Mouse (Mus musculus) kidney, adult 18-20 months (tissue): ENCODE data around the gene Amt.
A peak's percentile ranks its signal among the peaks of the same experiment; 100 is the strongest.

ENCODE experiments used
- DNase-seq: peaks from one replicate; pipeline ENCODE4 v3.0.0; 2021

Amt gene

DNA sequence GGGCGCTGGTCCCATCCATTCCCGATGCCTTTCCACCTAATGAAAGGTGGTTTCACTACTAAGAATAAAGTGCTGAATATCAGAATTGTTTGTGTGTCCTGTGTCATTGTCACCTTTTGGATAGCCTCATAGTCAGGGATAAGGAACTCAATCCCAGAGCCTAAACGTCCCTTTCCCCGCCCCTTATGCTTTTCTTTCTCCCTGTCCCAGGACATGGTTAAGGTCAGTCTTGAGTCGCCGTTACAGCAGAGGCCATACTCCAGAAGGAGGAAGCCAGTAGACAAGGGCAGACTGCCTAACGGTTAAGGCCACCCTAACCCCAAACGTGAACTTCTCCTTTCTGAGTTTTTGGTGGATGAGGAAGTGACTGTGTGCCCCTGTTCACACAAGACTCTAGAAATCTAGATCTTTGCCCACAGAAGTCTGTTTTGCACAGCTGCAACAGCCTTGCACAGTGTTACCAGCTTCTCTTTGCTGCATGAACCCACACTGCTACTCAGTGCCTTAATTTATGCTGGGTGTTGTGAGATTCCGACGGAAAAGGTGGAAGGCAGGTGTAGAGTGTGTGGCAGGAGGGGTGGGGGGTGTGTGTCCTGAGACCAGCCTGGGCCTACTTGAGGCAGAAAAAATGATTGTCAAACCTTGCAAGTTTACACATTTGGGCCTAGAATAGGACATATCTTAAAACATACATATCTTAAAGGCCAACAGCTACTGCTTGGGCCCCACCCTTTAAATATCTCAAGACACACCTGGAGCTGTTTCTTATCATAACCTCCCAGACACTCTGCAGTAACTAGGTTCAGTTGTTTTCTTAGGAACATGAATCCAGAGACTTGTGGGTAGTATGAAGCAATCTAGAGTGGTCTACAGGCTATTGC, 43.8 kb downstream of the Amt start:
- DNase-seq, result peak; percentile 46

GRCm38 (mm10) chr9:108341139-108341475, 44.5 kb downstream of the Amt start:
- peak; percentile 25 for DNase-seq

DNA sequence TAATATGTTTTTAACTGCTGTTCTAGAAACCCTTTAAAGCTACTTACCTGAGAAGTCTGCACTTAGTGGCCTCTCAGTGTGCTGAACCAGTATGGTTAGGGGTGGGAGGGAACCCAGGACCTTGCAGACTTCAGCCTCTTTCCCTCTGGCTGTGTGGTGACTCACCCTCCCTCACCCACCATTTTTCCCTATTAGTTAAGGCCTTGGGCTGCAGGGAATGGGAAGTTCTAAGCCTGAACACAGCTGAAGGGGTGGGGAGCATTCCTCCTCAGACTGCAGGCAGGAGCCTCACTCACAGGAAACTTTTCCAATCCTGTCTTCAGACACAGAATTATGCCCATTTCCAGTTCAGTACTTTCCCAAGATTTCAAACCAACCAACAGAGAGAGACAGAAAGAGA, 45.1 kb downstream of the Amt start:
- peak; percentile 28 for DNase-seq

DNA sequence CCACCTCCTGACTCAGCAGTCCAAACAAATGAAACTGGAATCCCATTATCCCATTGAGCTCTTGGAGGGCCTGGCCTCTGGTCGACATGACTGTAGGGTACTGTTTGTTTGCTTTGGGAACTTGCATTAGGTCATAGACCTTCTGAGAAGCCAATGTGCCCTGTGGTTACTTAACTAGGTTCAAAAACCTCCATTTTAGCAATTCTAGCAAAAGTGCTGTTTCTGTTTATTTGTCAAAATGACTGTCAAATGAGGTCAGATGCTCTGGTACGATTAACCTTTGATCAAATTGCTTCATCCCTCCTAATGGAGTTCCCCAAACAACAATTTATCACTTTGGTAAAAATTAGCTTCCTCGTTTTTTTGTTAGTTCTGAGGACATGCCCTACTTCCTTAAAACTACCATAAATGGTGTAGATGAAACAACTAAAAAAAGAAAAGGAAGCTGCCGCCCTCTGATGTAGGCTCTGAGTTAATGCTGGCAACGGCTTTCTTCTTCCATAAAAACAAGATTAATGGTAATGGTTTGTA, 45.7 kb downstream of the Amt start:
- peak; percentile 50 for DNase-seq

DNA sequence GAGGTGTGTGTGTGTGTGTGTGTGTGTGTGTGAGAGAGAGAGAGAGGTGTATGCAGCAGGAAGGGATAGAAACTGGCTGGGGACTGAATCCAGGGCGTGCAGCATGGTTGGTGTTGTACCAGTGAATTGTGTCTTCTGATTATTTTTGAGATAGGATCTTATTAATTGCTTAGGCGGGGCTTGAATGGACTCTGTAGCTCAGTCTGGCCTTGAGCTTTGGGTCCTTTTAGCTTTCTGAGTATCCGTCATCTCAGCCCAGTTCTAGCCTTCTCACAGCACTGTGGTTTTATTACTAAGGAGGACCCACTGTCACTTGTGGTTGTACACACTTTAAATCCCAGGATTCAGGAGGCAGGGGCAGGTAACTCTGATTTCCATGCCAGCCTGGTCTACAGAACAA, 46.7 kb downstream of the Amt start:
- DNase-seq, result no peak

DNA sequence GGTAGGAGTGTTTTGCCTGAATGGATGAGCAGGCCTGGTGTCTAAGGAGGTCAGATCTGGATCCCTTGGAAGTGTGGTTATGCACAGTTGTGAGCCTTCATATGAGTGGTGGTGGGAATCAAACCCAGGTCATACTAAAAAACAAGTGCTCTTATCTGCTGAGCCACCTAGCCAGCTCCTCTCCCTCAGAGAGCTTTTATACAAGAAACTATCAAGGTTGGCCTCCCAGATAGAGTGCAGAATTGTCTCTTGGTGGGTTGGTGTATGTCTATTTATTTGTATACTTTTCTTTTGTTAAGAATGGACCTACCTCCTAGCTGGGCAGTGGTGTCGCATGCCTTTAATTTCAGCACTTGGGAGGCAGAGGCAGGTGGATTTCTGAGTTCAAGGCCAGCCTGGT, 47.2 kb downstream of the Amt start:
- no peak for DNase-seq

GRCm38 (mm10) chr9:108344471-108344870, 47.8 kb downstream of the Amt start:
- DNase-seq, result no peak

- peak; percentile 16 for DNase-seq
These were observed 50.4 kb downstream of the Amt start for GRCm38 (mm10) chr9:108347024-108347423.

DNA sequence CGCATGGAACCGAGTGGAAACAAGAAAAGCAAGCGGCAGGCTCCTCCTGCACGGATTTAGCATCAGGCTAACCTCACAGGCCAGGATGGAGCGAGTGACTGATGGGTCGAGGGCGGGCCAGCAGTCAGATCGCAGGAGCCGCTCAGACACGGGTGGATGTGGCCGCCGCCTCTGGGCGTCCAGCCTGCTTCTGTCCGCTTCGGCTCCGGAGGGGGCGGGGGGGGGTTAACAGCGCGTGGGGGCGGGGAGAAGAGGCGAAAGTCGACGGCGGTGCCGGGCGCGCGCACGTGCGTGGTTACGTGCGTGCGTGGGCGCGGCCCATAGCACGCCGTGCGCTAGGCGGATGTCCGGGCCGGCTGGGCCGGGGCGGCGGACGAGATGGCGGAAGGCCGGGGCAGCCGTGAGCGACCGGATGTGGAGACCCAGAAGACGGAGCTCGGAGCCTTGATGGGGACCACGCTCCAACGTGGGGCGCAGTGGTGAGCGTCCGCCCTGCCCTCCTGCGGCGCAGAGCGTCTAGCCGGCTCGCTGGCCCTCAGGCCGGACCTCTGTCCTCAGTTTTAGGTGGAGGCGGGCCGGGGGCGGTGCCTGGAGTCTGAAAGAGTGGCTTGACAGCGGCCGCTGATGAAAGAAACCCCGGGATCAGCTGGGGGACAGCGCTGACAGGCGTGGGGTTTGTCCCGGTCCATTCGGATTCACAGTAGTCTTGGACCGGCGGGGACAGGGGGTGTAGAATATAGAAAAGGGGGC, 51.1 kb downstream of the Amt start, which contains the start of gene Usp4:
Gene Usp4 (plus strand): TSS at position 314 of the 750 bp plus-strand sequence.
- DNase-seq, result peak; percentile 92

GRCm38 (mm10) chr9:108348290-108348680, 51.6 kb downstream of the Amt start:
- DNase-seq, result no peak

GRCm38 (mm10) chr9:108349727-108350126, 53.1 kb downstream of the Amt start:
- DNase-seq, result no peak
